Mouse (Mus musculus) neural tube, embryonic 11.5 days (tissue): ENCODE measurements around the gene Mrps15. TPM values are rescaled to one million over a fixed set of nuclear protein-coding genes. Genes with fewer than 3 reads are reported as not detected.

Experiments
- ATAC-seq: fragments of 200-750 bp; cut with Nextera tagmentation; 2 replicates; pipeline ENCODE4 v1.8.0; 2017; ENCODE audit warnings: moderate number of reproducible peaks, mild to moderate bottlenecking, moderate TSS enrichment, moderate library complexity; ENCODE audit not compliant: insufficient read depth, low FRiP score, low TSS enrichment
- DNase-seq: peaks from one replicate; pipeline ENCODE4 v3.0.0-alpha.2; 2015; ENCODE audit warnings: low spot score
- H3K27ac ChIP-seq: fragments of 300-500 bp; sonication (generic); 2 replicates; pipeline ENCODE4 v1.5.1; 2014; ENCODE audit warnings: low read depth, mild to moderate bottlenecking, low read length
- H3K27me3 ChIP-seq: fragments of 300-500 bp; sonication (generic); 2 replicates; pipeline ENCODE4 v1.6.1; 2014; ENCODE audit warnings: mild to moderate bottlenecking, low read length, mixed read lengths; ENCODE audit not compliant: control insufficient read depth, insufficient read depth
- H3K36me3 ChIP-seq: fragments of 300-500 bp; sonication (generic); 2 replicates; pipeline ENCODE4 v1.6.1; 2014; ENCODE audit warnings: mild to moderate bottlenecking, low read length, moderate library complexity, mixed read lengths; ENCODE audit not compliant: control insufficient read depth, insufficient read depth
- H3K4me1 ChIP-seq: fragments of 300-500 bp; sonication (generic); 2 replicates; pipeline ENCODE4 v1.6.1; 2014; ENCODE audit warnings: low read length, mixed read lengths; ENCODE audit not compliant: control insufficient read depth, insufficient read depth
- H3K4me2 ChIP-seq: fragments of 300-500 bp; sonication (generic); 2 replicates; pipeline ENCODE4 v1.6.1; 2014; ENCODE audit warnings: low read depth, mild to moderate bottlenecking, moderate library complexity
- H3K4me3 ChIP-seq: fragments of 300-500 bp; sonication (generic); 2 replicates; pipeline ENCODE4 v1.5.1; 2014; ENCODE audit warnings: low read depth, low read length
- H3K9ac ChIP-seq: fragments of 300-500 bp; sonication (generic); 2 replicates; pipeline ENCODE4 v1.6.1; 2014; ENCODE audit warnings: mild to moderate bottlenecking, low read length
- H3K9me3 ChIP-seq: fragments of 300-500 bp; sonication (generic); 2 replicates; pipeline ENCODE4 v1.6.1; 2016; ENCODE audit warnings: low read length; ENCODE audit not compliant: control insufficient read depth
- WGBS: fragments of 180-500 bp; shearing (Covaris S2); extraction: QIAGEN DNeasy Blood & Tissue Kit; methylation state at CpG from one replicate; pipeline ENCODE4 v1.1.7; 2014; 5-methylcytosine and 5-hydroxymethylcytosine counted together
- polyA plus RNA-seq: library from polyadenylated mRNA; unstranded; fragments of >200 nt; fragmentation: Nextera tagmentation; extraction: Ambion mirVana; gene quantifications from 2 replicates; pipeline ENCODE4 v1.2.1, GENCODE M21; 2014

Gene Mrps15
- polyA plus RNA-seq, 1 experiment from 2014 or later, result 125 TPM

DNA sequence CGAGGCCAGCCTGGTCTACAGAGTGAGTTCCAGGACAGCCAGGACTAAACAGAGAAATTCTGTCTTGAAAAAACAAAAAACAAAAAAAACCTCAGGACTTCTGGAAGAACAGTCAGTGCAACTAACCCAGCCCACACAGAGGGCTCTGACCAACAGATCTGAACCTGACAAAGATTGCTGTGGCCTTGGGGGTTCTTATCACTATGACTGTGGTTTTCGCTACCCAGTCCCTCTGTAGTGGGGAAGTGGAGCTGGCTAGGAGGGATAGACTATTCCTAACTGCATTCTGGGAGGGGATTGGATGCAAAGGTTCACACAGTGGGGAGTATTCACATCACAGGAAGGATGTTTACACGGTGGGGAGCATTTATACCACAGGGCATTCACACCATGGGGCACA is 17.7 kb upstream of the Mrps15 start:
- Histone ChIP-seq H3K9me3 (no peaks in the 10 kb centered on the region), H3K27ac (no peak overlapping the region), H3K4me1 (no peaks in the 10 kb centered on the region), H3K4me2 (no peak overlapping the region), H3K36me3 (no peaks in the 10 kb centered on the region), H3K9ac (no peak overlapping the region), H3K27me3 (no peaks in the 10 kb centered on the region), H3K4me3 (no peak overlapping the region)
- 64% methylated on average over 3 of the region's 3 CpGs for WGBS
- ATAC-seq (no peak), DNase-seq (no peak)

- DNase-seq, result no peak
- Histone ChIP-seq H3K4me2 (no peak overlapping the region), H3K4me3 (no peak overlapping the region), H3K9me3 (no peaks in the 10 kb centered on the region), H3K27me3 (no peaks in the 10 kb centered on the region), H3K27ac (no peak overlapping the region), H3K4me1 (no peaks in the 10 kb centered on the region), H3K9ac (no peak overlapping the region), H3K36me3 (no peaks in the 10 kb centered on the region)
- no peak for ATAC-seq
- 83% methylated on average over 5 of the region's 5 CpGs for WGBS
Observed at GRCm38 (mm10) chr4:126030705-126031104, 16.0 kb upstream of the Mrps15 start.

GRCm38 (mm10) chr4:126035413-126035812 is 11.3 kb upstream of the Mrps15 start:
- WGBS, result 82% methylated on average over 5 of the region's 5 CpGs
- H3K4me1 ChIP-seq, result no peaks in the 10 kb centered on the region
- no peaks in the 10 kb centered on the region for H3K27me3 ChIP-seq
- no peaks in the 10 kb centered on the region for H3K36me3 ChIP-seq
- H3K4me2 ChIP-seq, result no peak overlapping the region
- ATAC-seq (no peak), DNase-seq (no peak)
- H3K9me3 ChIP-seq, result no peaks in the 10 kb centered on the region
- H3K4me3 ChIP-seq, result no peak overlapping the region
- H3K27ac ChIP-seq, result no peak overlapping the region
- no peak overlapping the region for H3K9ac ChIP-seq

- H3K27ac ChIP-seq, result no peak overlapping the region
- no peak for DNase-seq
- no peaks in the 10 kb centered on the region; the same call in none of the 2 replicates for H3K4me1 ChIP-seq
- 92% methylated on average over 7 of the region's 7 CpGs for WGBS
- peaks cover 3% of the 10 kb centered on the region for H3K36me3 ChIP-seq
- no peak overlapping the region for H3K4me2 ChIP-seq
- H3K9ac ChIP-seq, result no peak overlapping the region
- no peak for ATAC-seq
- no peaks in the 10 kb centered on the region for H3K9me3 ChIP-seq
- no peaks in the 10 kb centered on the region for H3K27me3 ChIP-seq
- H3K4me3 ChIP-seq, result no peak overlapping the region
Observed at GRCm38 (mm10) chr4:126051617-126052016, 4.9 kb downstream of the Mrps15 start.

DNA sequence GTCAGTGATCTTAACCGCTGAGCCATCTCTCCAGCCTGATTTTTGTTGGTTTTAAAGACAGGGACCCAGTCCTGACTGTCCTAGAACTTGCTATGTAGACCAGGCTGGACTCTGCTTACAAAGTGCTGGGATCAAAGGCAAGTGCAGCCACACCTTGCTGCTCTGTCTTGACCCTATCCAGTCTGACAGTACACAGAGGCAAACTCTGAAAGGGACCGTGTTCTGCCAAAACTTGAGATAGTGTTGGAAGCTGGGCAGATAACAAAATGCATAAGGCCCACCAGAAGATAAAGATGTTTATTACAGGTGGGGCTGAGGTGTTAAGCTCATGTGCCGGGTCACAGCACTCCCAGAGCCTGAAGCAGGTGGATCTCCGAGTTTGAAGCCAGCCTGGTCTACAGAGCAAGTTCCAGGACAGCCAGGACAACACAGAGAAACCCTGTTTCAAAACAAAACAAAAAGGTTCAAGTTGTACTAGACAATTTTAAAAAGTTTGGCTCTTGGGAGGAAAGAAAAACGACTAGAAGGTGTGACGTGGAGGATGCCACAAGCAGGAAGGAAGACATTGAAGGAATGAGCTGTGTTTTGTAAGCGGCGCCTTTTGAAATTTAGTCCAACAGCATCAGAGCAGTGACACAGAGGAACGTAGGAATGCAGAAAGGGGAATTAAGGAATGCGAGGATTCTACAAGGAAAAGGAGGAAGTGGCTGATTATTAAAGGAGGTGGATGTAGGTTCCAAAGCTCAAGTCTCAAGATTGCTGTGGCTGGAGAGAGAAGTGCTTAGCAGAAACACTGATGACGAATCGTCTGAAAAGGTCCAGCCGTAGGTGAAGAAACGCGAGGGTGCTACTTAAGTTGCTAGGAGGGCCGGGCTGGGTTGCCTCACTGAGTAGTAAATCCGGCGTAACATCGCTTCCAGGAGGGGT is 10.7 kb downstream of the Mrps15 start:
- Histone ChIP-seq H3K27ac (0 out of 2 replicates have a peak overlapping the region, but pooled peaks have one; percentile 53), H3K9me3 (no peaks in the 10 kb centered on the region), H3K27me3 (no peaks in the 10 kb centered on the region), H3K9ac (peak overlapping the region; percentile 69), H3K4me2 (peak overlapping the region; percentile 83), H3K4me3 (peak overlapping the region; percentile 63), H3K36me3 (no peaks in the 10 kb centered on the region; the same call in 1 of the 2 replicates), H3K4me1 (peaks cover 10% of the 10 kb centered on the region; the same call in 1 of the 2 replicates)
- DNase-seq, result no peak
- ATAC-seq, result no peak
- WGBS, result 18% methylated on average over 19 of the region's 19 CpGs

- no peaks in the 10 kb centered on the region for H3K9me3 ChIP-seq
- WGBS, result under 1% methylated on average over 56 of the region's 57 CpGs
- H3K4me2 ChIP-seq, result peak within 1 kb of the TSS; percentile 83
- no peaks in the 10 kb centered on the region; the same call in 1 of the 2 replicates for H3K36me3 ChIP-seq
- peaks cover 10% of the 10 kb centered on the region; the same call in 1 of the 2 replicates for H3K4me1 ChIP-seq
- ATAC-seq (peak; percentile 98), DNase-seq (peak; percentile 92)
- H3K27ac ChIP-seq, result 0 out of 2 replicates have a peak within 1 kb of the TSS, but pooled peaks have one; percentile 53
- peak within 1 kb of the TSS; percentile 63 for H3K4me3 ChIP-seq
- no peaks in the 10 kb centered on the region for H3K27me3 ChIP-seq
- peak within 1 kb of the TSS; percentile 69 for H3K9ac ChIP-seq
Observed at GRCm38 (mm10) chr4:126058134-126058996, 11.6 kb downstream of the Mrps15 start, which contains the start of gene Oscp1. TSS of gene Oscp1 (plus strand) at chr4:126058565.

- WGBS, result 43% methylated on average over 9 of the region's 9 CpGs
- H3K4me2 ChIP-seq, result peak overlapping the region; percentile 83
- H3K9me3 ChIP-seq, result no peaks in the 10 kb centered on the region
Observed at GRCm38 (mm10) chr4:126058997-126059362, 12.3 kb downstream of the Mrps15 start.

DNA sequence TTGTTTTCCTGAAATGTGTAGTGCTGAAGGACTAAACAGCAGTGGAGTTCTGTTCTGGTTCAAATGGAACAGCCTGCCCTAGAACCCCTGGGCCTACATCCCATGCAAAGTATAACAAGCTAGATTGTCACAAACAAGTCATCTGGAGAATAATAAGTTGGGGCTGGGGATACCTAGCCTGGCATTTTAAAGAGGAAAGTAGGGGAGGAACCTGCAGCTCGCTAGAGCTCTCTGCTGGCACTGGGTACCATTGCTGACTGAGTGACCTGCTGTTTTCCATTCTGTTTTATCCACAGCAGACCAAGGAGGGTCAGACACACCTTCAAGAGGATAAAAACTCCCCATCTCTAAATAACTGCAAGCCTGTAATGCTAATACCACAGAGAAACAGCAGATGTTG is 16.1 kb downstream of the Mrps15 start:
- ATAC-seq, result no peak
- no peak overlapping the region for H3K27ac ChIP-seq
- 32% methylated on average over 1 of the region's 1 CpGs for WGBS

More at GRCm38 (mm10) chr4:126058997-126059362, 12.3 kb downstream of the Mrps15 start:
- Histone ChIP-seq H3K36me3 (no peaks in the 10 kb centered on the region), H3K4me1 (peaks cover 10% of the 10 kb centered on the region; the same call in 1 of the 2 replicates), H3K4me3 (peak overlapping the region; percentile 63), H3K9ac (peak overlapping the region; percentile 50), H3K27me3 (no peaks in the 10 kb centered on the region), H3K27ac (no peak overlapping the region)
- no peak for DNase-seq
- no peak for ATAC-seq

More for the DNA sequence above, 16.1 kb downstream of the Mrps15 start:
- H3K4me2 ChIP-seq, result no peak overlapping the region
- H3K4me3 ChIP-seq, result no peak overlapping the region
- H3K27me3 ChIP-seq, result no peaks in the 10 kb centered on the region
- no peaks in the 10 kb centered on the region for H3K9me3 ChIP-seq
- no peak overlapping the region for H3K9ac ChIP-seq
- 0 out of 2 replicates have a peak, but pooled peaks cover 7% of the 10 kb centered on the region for H3K4me1 ChIP-seq
- no peaks in the 10 kb centered on the region for H3K36me3 ChIP-seq
- DNase-seq, result no peak
